Mouse (Mus musculus) CH12.LX (cell line): ENCODE results near the gene Snx9. TPM values are rescaled to one million over a fixed set of nuclear protein-coding genes. Genes with fewer than 3 reads are reported as not detected.

Source experiments
- DNase-seq: peaks from one replicate; pipeline ENCODE4 v3.0.0-alpha.2; 2013; ENCODE audit errors: extremely low read depth
- H3K27ac ChIP-seq: 2 replicates; pipeline ENCODE4 v1.5.1; 2012; ENCODE audit warnings: low read depth, mild to moderate bottlenecking, control low read depth, moderate library complexity; ENCODE audit not compliant: insufficient read depth
- H3K27me3 ChIP-seq: replicated peaks from 2 replicates; pipeline ENCODE3; 2012; ENCODE audit warnings: inconsistent platforms
- H3K36me3 ChIP-seq, 2 experiments: replicated peaks in 1 of 2; 2 replicates each; pipeline versions ENCODE3 to v1.6.1; 2012; ENCODE audit warnings: inconsistent platforms in 1 of 2, low read length in 1 of 2, mild to moderate bottlenecking in 1 of 2, mixed read lengths in 1 of 2, moderate library complexity in 1 of 2; ENCODE audit not compliant: control insufficient read depth in 1 of 2, insufficient read depth in 1 of 2
- H3K4me1 ChIP-seq, 2 experiments: 2 replicates each; pipeline ENCODE4 v1.6.1; 2012; ENCODE audit warnings: inconsistent platforms in 1 of 2, moderate library complexity in 1 of 2; ENCODE audit not compliant: insufficient read depth in 2 of 2, control insufficient read depth in 1 of 2
- H3K4me2 ChIP-seq: 2 replicates; pipeline ENCODE4 v1.6.1; 2012; ENCODE audit warnings: low read depth, mild to moderate bottlenecking, control low read depth; ENCODE audit not compliant: poor library complexity, insufficient read depth, severe bottlenecking
- H3K4me3 ChIP-seq, 3 experiments: fragments of 150-350 bp in 1 of 3; sonication (generic) in 1 of 3; replicated peaks in 1 of 3; 2 replicates each; pipeline versions ENCODE3 to v1.5.1; 2011 to 2012; ENCODE audit warnings: low read depth in 2 of 3, low read length in 2 of 3, mild to moderate bottlenecking in 2 of 3, moderate library complexity in 2 of 3, control low read depth in 1 of 3, improper control_type of control experiment in 1 of 3, inconsistent platforms in 1 of 3, mixed read lengths in 1 of 3; ENCODE audit not compliant: poor library complexity in 1 of 3
- H3K79me2 ChIP-seq: replicated peaks from 2 replicates; pipeline ENCODE4 v1.6.1; 2012; ENCODE audit warnings: mild to moderate bottlenecking, moderate library complexity; ENCODE audit not compliant: control insufficient read depth, poor library complexity, insufficient read depth, severe bottlenecking; ENCODE audit errors: extremely low read depth
- H3K9ac ChIP-seq: 2 replicates; pipeline ENCODE4 v1.6.1; 2012; ENCODE audit warnings: low read depth, mild to moderate bottlenecking, control low read depth, moderate library complexity; ENCODE audit not compliant: insufficient read depth
- H3K9me3 ChIP-seq: replicated peaks from 2 replicates; pipeline ENCODE3; 2012; ENCODE audit warnings: low read length, inconsistent platforms, mixed read lengths
- BHLHE40 ChIP-seq: IDR thresholded peaks from 2 replicates; pipeline ENCODE4 v1.6.1; 2011; ENCODE audit warnings: mild to moderate bottlenecking, low read depth, low read length, improper control_type of control experiment
- CHD1 ChIP-seq: IDR thresholded peaks from 2 replicates; pipeline ENCODE4 v1.6.1; 2012; ENCODE audit warnings: low read depth, low read length, improper control_type of control experiment, inconsistent platforms
- E2F4 ChIP-seq: IDR thresholded peaks from 2 replicates; pipeline ENCODE4 v1.6.1; 2011; ENCODE audit warnings: low read depth, low read length, improper control_type of control experiment; ENCODE audit not compliant: insufficient replicate concordance
- EP300 ChIP-seq: IDR thresholded peaks from 2 replicates; pipeline ENCODE4 v1.6.1; 2011; ENCODE audit warnings: low read length, improper control_type of control experiment
- ETS1 ChIP-seq: conservative IDR thresholded peaks from 2 replicates; pipeline ENCODE4 v1.6.1; 2012; ENCODE audit warnings: low read depth, mild to moderate bottlenecking, inconsistent platforms, low read length, improper control_type of control experiment, moderate library complexity
- GABPA ChIP-seq: IDR thresholded peaks from 2 replicates; pipeline ENCODE4 v1.6.1; 2012; ENCODE audit warnings: low read depth, low read length, improper control_type of control experiment, inconsistent platforms; ENCODE audit not compliant: insufficient replicate concordance
- HCFC1 ChIP-seq: IDR thresholded peaks from 2 replicates; pipeline ENCODE4 v1.6.1; 2012; ENCODE audit warnings: low read depth, mild to moderate bottlenecking, inconsistent platforms, low read length, improper control_type of control experiment
- JUND ChIP-seq: conservative IDR thresholded peaks from 2 replicates; pipeline ENCODE4 v1.6.1; 2011; ENCODE audit warnings: low read depth, low read length, improper control_type of control experiment
- KAT2A ChIP-seq: IDR thresholded peaks from 2 replicates; pipeline ENCODE4 v1.6.1; 2012; ENCODE audit warnings: low read length, improper control_type of control experiment, inconsistent platforms; ENCODE audit not compliant: insufficient replicate concordance
- MAX ChIP-seq: IDR thresholded peaks from 2 replicates; pipeline ENCODE4 v1.6.1; 2011; ENCODE audit warnings: low read length, improper control_type of control experiment
- MYC ChIP-seq: IDR thresholded peaks from 2 replicates; pipeline ENCODE4 v1.6.1; 2011; ENCODE audit warnings: low read depth, mild to moderate bottlenecking, improper control_type of control experiment, low read length
- NELFE ChIP-seq: IDR thresholded peaks from 2 replicates; pipeline ENCODE4 v1.6.1; 2011; ENCODE audit warnings: low read depth, low read length, improper control_type of control experiment
- NRF1 ChIP-seq: IDR thresholded peaks from 2 replicates; pipeline ENCODE4 v1.6.1; 2014; ENCODE audit warnings: low read depth, mild to moderate bottlenecking, inconsistent platforms, low read length, improper control_type of control experiment, moderate library complexity
- RAD21 ChIP-seq: IDR thresholded peaks from 2 replicates; pipeline ENCODE4 v1.6.1; 2011; ENCODE audit warnings: low read depth, mild to moderate bottlenecking, low read length, improper control_type of control experiment, moderate library complexity
- SIN3A ChIP-seq: IDR thresholded peaks from 2 replicates; pipeline ENCODE4 v1.6.1; 2012; ENCODE audit warnings: low read length, improper control_type of control experiment, inconsistent platforms
- SMC3 ChIP-seq: IDR thresholded peaks from 2 replicates; pipeline ENCODE4 v1.6.1; 2011; ENCODE audit warnings: low read depth, low read length, improper control_type of control experiment
- TBP ChIP-seq: conservative IDR thresholded peaks from 2 replicates; pipeline ENCODE4 v1.6.1; 2011; ENCODE audit warnings: low read depth, low read length, improper control_type of control experiment
- TCF12 ChIP-seq: IDR thresholded peaks from 2 replicates; pipeline ENCODE4 v1.6.1; 2014; ENCODE audit warnings: low read depth, mild to moderate bottlenecking, inconsistent platforms, low read length, improper control_type of control experiment
- USF2 ChIP-seq: conservative IDR thresholded peaks from 2 replicates; pipeline ENCODE4 v1.6.1; 2011; ENCODE audit warnings: low read depth, low read length, improper control_type of control experiment
- ZC3H11A ChIP-seq: IDR thresholded peaks from 2 replicates; pipeline ENCODE4 v1.6.1; 2012; ENCODE audit warnings: low read depth, mild to moderate bottlenecking, inconsistent platforms, low read length, improper control_type of control experiment
- ZMIZ1 ChIP-seq: IDR thresholded peaks from 2 replicates; pipeline ENCODE4 v1.6.1; 2012; ENCODE audit warnings: low read depth, mild to moderate bottlenecking, inconsistent platforms, low read length, improper control_type of control experiment
- ZNF384 ChIP-seq: IDR thresholded peaks from 2 replicates; pipeline ENCODE4 v1.6.1; 2012; ENCODE audit warnings: low read depth, low read length, improper control_type of control experiment, inconsistent platforms
- dilution Hi-C: fragments of 300-500 bp; cut with MboI; formaldehyde crosslinking; loops from 2 replicates; pipeline ENCODE4 v1.14.3; 2020; ENCODE audit warnings: low sequenced_read_pairs; ENCODE audit not compliant: extremely low pct_unique_long_range_greater_than_20kb, extremely low pct_ligation_motif_present
- in situ Hi-C: fragments of 300-500 bp; cut with MboI; formaldehyde crosslinking; loops from 3 replicates; pipeline ENCODE4 v1.14.3; 2019; ENCODE audit warnings: low sequenced_read_pairs, low pct_ligation_motif_present, low pct_unique_long_range_greater_than_20kb, mixed read lengths
- polyA plus RNA-seq: library from polyadenylated mRNA; unstranded; fragments of >175 nt; gene quantifications from 2 replicates; pipeline ENCODE4 v1.2.1, GENCODE M21; 2012; ENCODE audit warnings: low read depth; ENCODE audit not compliant: insufficient read length
- total RNA-seq, 2 experiments: library from RNA; depleted of rRNA; stranded (reverse); fragments of 300-350 nt in 1 of 2; fragments of >200 nt in 1 of 2; gene quantifications; 2 replicates each; pipeline ENCODE4 v1.2.3; 2012 to 2014

Gene Snx9
- total and polyA plus RNA-seq, 3 experiments = 16.3 to 26.3 (median 17.1) TPM

DNA sequence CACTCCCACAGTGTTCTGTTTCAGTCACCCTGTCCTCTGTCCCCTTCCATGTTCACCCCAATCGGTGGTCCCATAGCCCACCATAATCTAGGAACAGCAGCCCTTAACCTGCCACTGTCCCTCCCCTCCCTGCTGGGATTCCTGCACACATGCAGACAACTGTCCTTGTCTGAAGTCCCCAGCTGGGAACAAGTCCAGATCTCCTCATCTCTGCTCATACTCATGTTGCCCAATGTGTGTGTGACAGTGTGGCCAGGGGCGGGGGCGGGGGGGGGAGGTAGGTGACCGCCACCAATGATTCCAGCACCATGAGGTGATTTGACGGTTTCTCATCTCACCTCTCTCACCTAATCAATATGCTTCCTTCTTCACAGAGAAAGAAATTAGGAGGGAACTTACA, 117.1 kb downstream of the Snx9 start:
- no peak for DNase-seq
- dilution Hi-C loops (no loop called here), in situ Hi-C loops (no loop called here)
- Histone ChIP-seq H3K9ac (no peak overlapping the region), H3K36me3 (peaks cover 0 to 3% of the 10 kb centered on the region in 2 experiments), H3K79me2 (no peaks in the 10 kb centered on the region), H3K27me3 (no peaks in the 10 kb centered on the region), H3K4me1 (peaks cover 0 to 7% of the 10 kb centered on the region in 2 experiments; a peak in 1 of 4 replicates), H3K27ac (no peak overlapping the region), H3K9me3 (no peaks in the 10 kb centered on the region), H3K4me3 (no peak overlapping the region), H3K4me2 (no peak overlapping the region)
- no peak for TF ChIP-seq HCFC1
- no peak for TF ChIP-seq ZMIZ1
- no peak for TF ChIP-seq NRF1
- no peak for TF ChIP-seq CHD1
- no peak for TF ChIP-seq SIN3A

DNA sequence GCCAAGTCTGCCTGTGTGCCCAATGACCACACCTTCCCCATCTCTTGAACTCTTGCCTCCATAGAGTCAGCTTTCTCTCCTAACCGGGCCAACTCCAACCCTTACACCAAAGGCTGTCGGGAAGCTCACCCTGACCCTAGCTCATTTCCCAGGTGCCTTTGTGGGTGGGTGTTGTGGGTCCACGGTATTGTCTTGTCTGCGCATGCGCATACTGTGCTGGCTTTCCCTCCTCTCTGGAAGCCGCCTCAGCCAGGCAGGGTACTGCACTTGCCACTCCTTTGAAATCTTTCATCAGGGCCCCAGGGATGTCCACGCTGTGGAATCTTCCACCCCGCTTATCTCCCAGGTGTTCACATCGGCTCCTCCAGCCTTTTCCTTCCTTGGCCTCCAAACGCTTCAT, 117.5 kb downstream of the Snx9 start:
- Histone ChIP-seq H3K9me3 (no peaks in the 10 kb centered on the region), H3K27ac (no peak overlapping the region), H3K9ac (no peak overlapping the region), H3K27me3 (no peaks in the 10 kb centered on the region), H3K4me2 (no peak overlapping the region), H3K79me2 (no peaks in the 10 kb centered on the region), H3K4me3 (no peak overlapping the region), H3K4me1 (peaks cover 0 to 7% of the 10 kb centered on the region in 2 experiments; a peak in 1 of 4 replicates), H3K36me3 (peaks cover 0 to 3% of the 10 kb centered on the region in 2 experiments)
- dilution Hi-C loops (no loop called here), in situ Hi-C loops (no loop called here)
- no peak for DNase-seq
- no peak for TF ChIP-seq NELFE
- no peak for TF ChIP-seq TCF12
- no peak for TF ChIP-seq EP300
- TF ChIP-seq SMC3 = no peak
- no peak for TF ChIP-seq JUND
- TF ChIP-seq ZNF384 = no peak
- no peak for TF ChIP-seq HCFC1
- TF ChIP-seq MAX = no peak
- no peak for TF ChIP-seq RAD21
- TF ChIP-seq GABPA = no peak
- no peak for TF ChIP-seq MYC
- no peak for TF ChIP-seq TBP
- TF ChIP-seq USF2 = no peak
- TF ChIP-seq KAT2A = no peak
- TF ChIP-seq ZC3H11A = no peak
- TF ChIP-seq NRF1 = no peak
- TF ChIP-seq ETS1 = no peak
- no peak for TF ChIP-seq BHLHE40
- no peak for TF ChIP-seq E2F4
